Mouse (Mus musculus) macrophage (primary cell): Measurements from ENCODE around the gene Rab3d. TPM values are rescaled to one million over a fixed set of nuclear protein-coding genes. Genes with fewer than 3 reads are reported as not detected.
"Not testable (repeated sequence)": the region's sequence is repeated elsewhere in the genome, so short reads cannot be mapped to it uniquely, and the experiment has no call there.

Source experiments
- H3K27ac ChIP-seq: fragments of 350-480 bp; formaldehyde crosslinking; 2 replicates; pipeline ENCODE4 v1.9.0; 2021
- H3K36me3 ChIP-seq: fragments of 350-480 bp; formaldehyde crosslinking; 2 replicates; pipeline ENCODE4 v1.9.0; 2021; ENCODE audit errors: inconsistent target
- H3K4me3 ChIP-seq: fragments of 350-480 bp; formaldehyde crosslinking; 2 replicates; pipeline ENCODE4 v1.9.0; 2021; ENCODE audit errors: inconsistent target
- H3K79me2 ChIP-seq: fragments of 350-480 bp; formaldehyde crosslinking; 2 replicates; pipeline ENCODE4 v1.9.0; 2021; ENCODE audit errors: inconsistent target
- WGBS: methylation state at CpG from one replicate; pipeline ENCODE4 v1.1.7; 2026; ENCODE audit warnings: inconsistent platforms; ENCODE audit not compliant: missing documents; 5-methylcytosine and 5-hydroxymethylcytosine counted together
- polyA plus RNA-seq: library from polyadenylated mRNA; stranded (reverse); fragments of 250-400 nt; gene quantifications from 3 replicates; pipeline ENCODE4 v1.2.4, GENCODE M21; 2018; ENCODE audit warnings: inconsistent platforms

Rab3d gene
- polyA plus RNA-seq, 1 experiment from 2014 or later, result 12.4 TPM

DNA sequence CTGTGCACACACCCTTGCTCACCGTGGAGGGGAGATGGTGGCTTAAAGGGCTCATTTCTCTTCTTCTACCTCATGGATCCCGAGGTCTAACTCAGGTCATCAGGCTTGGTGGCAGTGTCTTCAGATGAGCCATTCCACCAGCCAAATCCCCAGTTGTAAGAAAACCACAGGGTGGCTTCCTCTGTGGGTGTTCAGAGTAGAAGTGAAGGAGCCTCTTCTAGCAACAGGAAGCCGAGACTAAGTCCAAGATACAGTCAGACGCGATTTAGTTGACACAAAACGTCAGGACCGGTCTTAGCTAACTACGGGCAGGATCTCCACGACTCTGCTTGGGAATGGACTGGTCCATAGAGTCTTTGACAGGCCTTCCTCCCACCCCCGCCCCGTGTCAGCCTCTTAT is 9.8 kb downstream of the Rab3d start:
- H3K4me3 ChIP-seq, result no peak overlapping the region
- no peak overlapping the region for H3K27ac ChIP-seq
- H3K36me3 ChIP-seq, result no peaks in the 10 kb centered on the region
- no peaks in the 10 kb centered on the region for H3K79me2 ChIP-seq
- WGBS, result 24% methylated on average over 11 of the region's 11 CpGs

DNA sequence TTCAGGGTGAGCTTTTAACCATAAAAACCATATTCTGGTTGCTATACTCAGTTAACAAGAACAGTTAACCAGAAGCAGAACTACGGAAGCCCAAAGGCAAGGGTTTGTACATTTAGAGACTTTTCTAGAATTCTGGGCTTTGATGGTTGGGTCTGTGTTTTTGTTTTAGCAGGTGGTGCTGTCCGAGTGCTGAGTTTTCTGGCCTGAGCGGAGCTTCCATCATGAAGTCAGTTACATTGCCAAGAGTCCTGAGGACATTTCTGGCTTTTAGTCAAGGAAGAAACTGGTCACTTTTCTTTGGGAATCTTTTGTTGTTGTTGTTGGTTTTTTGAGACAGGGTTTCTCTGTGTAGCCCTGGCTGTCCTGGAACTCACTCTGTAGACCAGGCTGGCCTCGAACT is 14.0 kb downstream of the Rab3d start:
- Histone ChIP-seq H3K4me3 (no peak overlapping the region), H3K36me3 (no peaks in the 10 kb centered on the region)
- 89% methylated on average over 4 of the region's 4 CpGs for WGBS

GRCm38 (mm10) chr9:21901223-21901820 is 16.7 kb downstream of the Rab3d start:
- WGBS, result 16% methylated on average over 10 of the region's 10 CpGs
- H3K4me3 ChIP-seq, result peak overlapping the region; percentile 37
- H3K36me3 ChIP-seq, result no peaks in the 10 kb centered on the region
- H3K27ac ChIP-seq, result no peak overlapping the region
- H3K79me2 ChIP-seq, result no peaks in the 10 kb centered on the region

More for the DNA sequence above, 14.0 kb downstream of the Rab3d start:
- Histone ChIP-seq H3K27ac (no peak overlapping the region), H3K79me2 (no peaks in the 10 kb centered on the region)

DNA sequence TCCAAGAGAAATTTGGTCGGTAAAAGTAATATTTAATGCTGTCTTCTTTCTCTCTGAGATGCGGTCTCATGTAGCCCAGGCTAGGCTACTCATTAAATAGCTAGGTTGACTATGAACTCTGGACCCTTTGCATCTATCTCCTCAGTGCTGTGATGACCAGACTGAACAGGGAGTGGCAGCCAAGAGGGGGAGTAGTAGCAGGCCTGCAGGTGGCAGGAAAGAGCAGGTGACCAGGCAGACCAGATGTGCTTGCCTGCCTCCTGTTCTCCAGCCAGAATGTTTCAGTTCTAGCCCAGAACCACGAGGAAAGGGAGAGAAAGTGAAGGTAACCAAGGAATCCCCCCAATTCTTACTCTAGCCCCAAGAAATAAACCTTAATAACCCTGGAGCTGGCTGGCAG is 28.8 kb downstream of the Rab3d start:
- no peak overlapping the region for H3K4me3 ChIP-seq
- H3K79me2 ChIP-seq, result no peaks in the 10 kb centered on the region
- H3K27ac ChIP-seq, result no peak overlapping the region
- WGBS, result 50% methylated on average over 3 of the region's 3 CpGs
- no peaks in the 10 kb centered on the region for H3K36me3 ChIP-seq

DNA sequence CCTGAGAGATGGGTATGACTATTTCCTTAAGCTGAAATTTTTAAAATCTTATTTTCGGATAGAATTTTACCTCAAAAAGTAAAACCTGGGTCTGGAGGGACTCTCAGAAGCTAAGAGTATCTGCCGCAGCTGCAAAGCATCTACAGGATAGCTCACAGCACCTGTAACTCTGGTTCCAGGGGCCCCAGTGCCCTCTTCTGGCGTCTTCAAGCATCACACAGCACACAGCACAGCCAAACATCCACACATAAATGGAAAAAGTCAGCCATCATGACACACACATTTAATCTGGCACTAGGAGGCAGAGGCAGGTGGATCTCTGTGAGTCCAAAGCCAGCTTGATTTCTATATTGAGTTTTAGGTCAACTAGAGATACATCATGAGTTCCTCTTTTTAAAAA is 41.4 kb downstream of the Rab3d start:
- Histone ChIP-seq H3K27ac (no peak overlapping the region), H3K4me3 (no peak overlapping the region), H3K79me2 (no peaks in the 10 kb centered on the region), H3K36me3 (no peaks in the 10 kb centered on the region)
- WGBS, result 70% methylated on average over 3 of the region's 3 CpGs

DNA sequence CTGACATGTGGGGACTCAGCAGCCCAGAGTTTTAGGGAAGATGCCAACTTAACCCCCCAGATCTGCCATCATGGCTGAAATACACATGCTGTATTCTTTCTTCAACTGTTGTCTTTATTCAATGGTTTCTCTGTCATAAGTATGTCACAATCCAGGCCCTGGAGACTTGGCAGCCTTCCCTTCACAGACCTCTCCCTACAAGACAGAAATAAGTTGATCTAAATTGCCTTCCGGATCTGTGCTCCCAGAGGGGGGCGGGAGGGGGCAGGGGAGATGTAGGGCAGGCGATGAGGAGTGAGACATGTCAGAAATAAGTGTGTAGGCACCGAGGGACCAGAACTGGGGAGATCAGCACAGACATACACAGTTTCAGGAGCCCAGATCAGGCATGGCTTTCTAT is 45.8 kb downstream of the Rab3d start:
- H3K4me3 ChIP-seq, result no peak overlapping the region
- H3K27ac ChIP-seq, result no peak overlapping the region
- no peaks in the 10 kb centered on the region for H3K79me2 ChIP-seq
- no peaks in the 10 kb centered on the region for H3K36me3 ChIP-seq
- WGBS, result 79% methylated on average over 4 of the region's 4 CpGs

GRCm38 (mm10) chr9:21870879-21871524 is 47.0 kb downstream of the Rab3d start:
- H3K79me2 ChIP-seq, result no peaks in the 10 kb centered on the region
- H3K4me3 ChIP-seq, result no peak overlapping the region
- no peak overlapping the region for H3K27ac ChIP-seq
- no peaks in the 10 kb centered on the region for H3K36me3 ChIP-seq
- WGBS, result 20% methylated on average over 20 of the region's 20 CpGs

GRCm38 (mm10) chr9:21869290-21869689 is 48.7 kb downstream of the Rab3d start:
- H3K36me3 ChIP-seq, H3K79me2 ChIP-seq, H3K4me3 ChIP-seq, H3K27ac ChIP-seq: not testable (repeated sequence)
- WGBS, result 63% methylated on average over 7 of the region's 7 CpGs

- H3K4me3 ChIP-seq, result no peak overlapping the region
- H3K27ac ChIP-seq, result no peak overlapping the region
- WGBS, result 94% methylated on average over 3 of the region's 3 CpGs
- H3K36me3 ChIP-seq, result no peaks in the 10 kb centered on the region
- no peaks in the 10 kb centered on the region for H3K79me2 ChIP-seq
These were observed 50.3 kb downstream of the Rab3d start for GRCm38 (mm10) chr9:21867726-21868125.

GRCm38 (mm10) chr9:21866641-21867040 is 51.4 kb downstream of the Rab3d start:
- Histone ChIP-seq H3K36me3 (no peaks in the 10 kb centered on the region), H3K4me3 (no peak overlapping the region), H3K27ac (no peak overlapping the region), H3K79me2 (no peaks in the 10 kb centered on the region)
- 90% methylated on average over 2 of the region's 2 CpGs for WGBS

- WGBS, result 81% methylated on average over 5 of the region's 5 CpGs
- Histone ChIP-seq H3K4me3 (no peak overlapping the region), H3K79me2 (no peaks in the 10 kb centered on the region), H3K27ac (no peak overlapping the region), H3K36me3 (no peaks in the 10 kb centered on the region)
These were observed 52.2 kb downstream of the Rab3d start for GRCm38 (mm10) chr9:21865673-21866398.

DNA sequence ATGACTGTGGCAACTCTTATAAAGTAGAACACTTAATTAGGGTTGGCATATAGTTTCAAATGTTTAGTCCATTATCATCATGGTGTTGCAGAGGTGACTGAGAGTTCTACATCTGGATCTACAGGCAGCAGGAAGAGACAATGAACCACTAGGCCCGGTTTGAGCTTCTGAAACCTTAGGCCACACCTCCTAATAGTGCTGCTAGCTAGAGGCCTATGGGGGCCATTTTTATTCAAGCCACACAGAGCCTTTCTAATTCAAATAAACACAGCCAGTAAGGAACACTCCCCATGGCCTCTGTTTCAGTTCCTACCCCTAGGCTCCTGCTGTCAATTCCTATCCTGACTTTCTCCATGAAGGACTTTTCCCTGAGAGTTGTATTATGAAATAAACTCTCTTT is 55.8 kb downstream of the Rab3d start:
- H3K4me3 ChIP-seq, result no peak overlapping the region
- no peaks in the 10 kb centered on the region for H3K36me3 ChIP-seq
- 70% methylated on average over 1 of the region's 1 CpGs for WGBS
- no peak overlapping the region for H3K27ac ChIP-seq
- H3K79me2 ChIP-seq, result no peaks in the 10 kb centered on the region

DNA sequence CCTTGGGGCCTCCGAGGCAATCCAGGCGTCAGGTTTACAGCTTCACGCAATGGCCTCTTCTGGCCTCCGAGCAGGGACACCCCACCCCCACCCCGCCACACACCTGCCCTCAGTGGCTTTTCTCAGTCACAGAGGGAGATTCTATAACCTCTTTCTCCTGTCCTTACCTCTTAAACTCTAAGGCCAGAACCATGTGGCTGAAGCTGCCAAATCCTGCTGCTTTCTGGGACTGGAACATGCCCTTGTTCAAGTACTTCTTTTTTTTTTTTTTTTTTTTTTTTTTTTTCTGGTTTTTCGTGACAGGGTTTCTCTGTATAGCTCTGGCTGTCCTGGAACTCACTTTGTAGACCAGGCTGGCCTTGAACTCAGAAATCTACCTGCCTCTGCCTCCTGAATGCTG is 57.6 kb downstream of the Rab3d start:
- H3K4me3 ChIP-seq, H3K36me3 ChIP-seq, H3K79me2 ChIP-seq, H3K27ac ChIP-seq: not testable (repeated sequence)
- 92% methylated on average over 5 of the region's 6 CpGs for WGBS

- WGBS, result 42% methylated on average over 3 of the region's 3 CpGs
- Histone ChIP-seq H3K36me3 (no peaks in the 10 kb centered on the region), H3K79me2 (no peaks in the 10 kb centered on the region), H3K27ac (no peak overlapping the region), H3K4me3 (no peak overlapping the region)
These were observed 58.4 kb downstream of the Rab3d start for GRCm38 (mm10) chr9:21859606-21860005.

GRCm38 (mm10) chr9:21858084-21858483 is 59.9 kb downstream of the Rab3d start:
- Histone ChIP-seq H3K27ac (no peak overlapping the region), H3K4me3 (no peak overlapping the region), H3K79me2 (no peaks in the 10 kb centered on the region), H3K36me3 (no peaks in the 10 kb centered on the region)
- 96% methylated on average over 6 of the region's 6 CpGs for whole genome bisulfite sequencing
